Mouse (Mus musculus): ENCODE measurements around the gene 4932429P05Rik. TPM values are rescaled to one million over a fixed set of nuclear protein-coding genes. Genes with fewer than 3 reads are reported as not detected.

4932429P05Rik gene
- polyA plus RNA-seq (2012; ENCODE audit: insufficient read depth, insufficient read length, missing spikeins) = not detected in 2 replicates

GRCm38 (mm10) chrX:89751968-89752367, at the start of gene 4932429P05Rik:
TSS of gene 4932429P05Rik (plus strand) at chrX:89752268.
- no peak within 1 kb of the TSS for H3K4me3 ChIP-seq (ENCODE audit: insufficient read depth, low read length)
- H3K27ac ChIP-seq (ENCODE audit: insufficient read depth, low read depth, low read length) = no peak within 1 kb of the TSS
- no peaks in the 10 kb centered on the region for H3K4me1 ChIP-seq (ENCODE audit: control insufficient read depth, insufficient read depth, low read length)
- TF ChIP-seq POLR2A (IDR thresholded peaks at IDR 0.05; ENCODE audit: borderline replicate concordance, low read depth, low read length) (no peak), CTCF (IDR thresholded peaks at IDR 0.05; ENCODE audit: low read depth, low read length) (no peak)

Other genes with a start within 250 kb of the 4932429P05Rik start
- not detected in 2 replicates for gene 4930415L06Rik, start 180.6 kb downstream of the 4932429P05Rik start, polyA plus RNA-seq (2012; ENCODE audit: insufficient read depth, insufficient read length, missing spikeins)